In the genomic region with DNA sequence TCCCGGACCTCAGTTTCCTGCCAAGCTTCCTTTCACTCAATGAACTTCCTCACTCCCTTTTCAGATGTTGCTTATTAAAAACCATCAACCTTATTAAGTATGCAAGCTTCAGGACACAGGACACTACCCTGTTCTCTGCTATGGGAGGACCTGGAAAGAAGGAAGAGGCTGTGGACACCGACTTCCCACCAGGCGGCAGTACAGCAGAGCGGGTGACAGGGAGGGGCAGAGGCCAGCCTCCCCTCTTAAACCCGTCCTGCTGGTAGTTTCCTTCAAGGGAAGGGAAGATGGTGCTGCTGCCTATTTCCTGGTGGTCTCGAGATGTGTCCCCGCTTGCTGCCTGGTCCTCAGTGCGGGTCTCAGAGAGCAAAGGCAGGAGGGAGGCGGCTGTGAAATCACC, we compare ENCODE assay signal across 8 mouse cellular contexts.
DNase-seq lines count a peak whose midpoint lies in the region; ATAC-seq and TF ChIP-seq lines count a peak whose summit lies in the region.

No protein-coding gene starts in this region.

- H3K4me1 ChIP-seq in hindbrain, embryonic 10.5 days (replicated peaks) = peaks cover 8% of the 10 kb centered on the region
- 0 out of 2 replicates have a peak, but pooled peaks cover 2% of the 10 kb centered on the region for H3K4me1 ChIP-seq in hindbrain, embryonic 12.5 days
- no peaks in the 10 kb centered on the region for H3K4me1 ChIP-seq in ES-Bruce4 (ENCODE audit: control insufficient read depth, insufficient read depth, low read length)
- 0 out of 2 replicates have a peak, but pooled peaks cover 1% of the 10 kb centered on the region for H3K4me1 ChIP-seq in cortical plate, adult 2 months (ENCODE audit: control insufficient read depth, insufficient read depth, low read length)
- H3K4me1 ChIP-seq in heart, postnatal 0 days (ENCODE audit: control insufficient read depth, insufficient read depth) = peaks cover 20% of the 10 kb centered on the region; the same call in 1 of the 2 replicates
- peaks cover 21% of the 10 kb centered on the region for H3K4me1 ChIP-seq in liver, adult 2 months (ENCODE audit: control insufficient read depth, insufficient read depth, low read length)

- no peak overlapping the region for H3K9ac ChIP-seq in hindbrain, embryonic 12.5 days
- no peak overlapping the region for H3K9ac ChIP-seq in ES-Bruce4 (ENCODE audit: low read depth, poor library complexity, severe bottlenecking)
- H3K9ac ChIP-seq in heart, postnatal 0 days (replicated peaks; ENCODE audit: low read depth, low read length) = no peak overlapping the region
- H3K9ac ChIP-seq in liver, adult 2 months (ENCODE audit: low read depth, low read length) = no peak overlapping the region

- no peaks in the 10 kb centered on the region for H3K27me3 ChIP-seq in hindbrain, embryonic 10.5 days (ENCODE audit: insufficient read depth, poor library complexity, severe bottlenecking)
- no peaks in the 10 kb centered on the region for H3K27me3 ChIP-seq in hindbrain, embryonic 12.5 days
- no peaks in the 10 kb centered on the region for H3K27me3 ChIP-seq in ES-Bruce4 (ENCODE audit: control insufficient read depth, insufficient read depth, low read length, poor library complexity, severe bottlenecking)
- H3K27me3 ChIP-seq in heart, postnatal 0 days (ENCODE audit: control insufficient read depth, insufficient read depth, low read length) = no peaks in the 10 kb centered on the region
- no peaks in the 10 kb centered on the region for H3K27me3 ChIP-seq in liver, adult 2 months (ENCODE audit: control insufficient read depth, insufficient read depth, low read length)

- TF ChIP-seq CTCF in ES-Bruce4 (IDR thresholded peaks at IDR 0.05; ENCODE audit: low read depth, low read length) = peak; percentile 47
- peak; percentile 54 for TF ChIP-seq CTCF in cortical plate, adult 2 months (IDR thresholded peaks at IDR 0.05; ENCODE audit: extremely low read depth, insufficient read depth, low read length)
- TF ChIP-seq CTCF in heart, postnatal 0 days (IDR thresholded peaks at IDR 0.05; ENCODE audit: low read depth) = peak; percentile 83
- TF ChIP-seq CTCF in liver, adult 2 months (IDR thresholded peaks at IDR 0.05; ENCODE audit: low read depth, low read length) = peak; percentile 65

- no peak overlapping the region for H3K4me2 ChIP-seq in hindbrain, embryonic 12.5 days (replicated peaks)
- H3K4me2 ChIP-seq in heart, postnatal 0 days (ENCODE audit: low read depth, low read length) = peak overlapping the region; percentile 47

- 47% methylated on average over 9 of the region's 9 CpGs for WGBS in hindbrain, embryonic 10.5 days
- WGBS in hindbrain, embryonic 12.5 days = 48% methylated on average over 9 of the region's 9 CpGs
- 40% methylated on average over 9 of the region's 9 CpGs for WGBS in heart, postnatal 0 days
- WGBS in liver, adult 2 months = 75% methylated on average over 9 of the region's 9 CpGs

- no peak for TF ChIP-seq POLR2A in ES-Bruce4 (IDR thresholded peaks at IDR 0.05; ENCODE audit: insufficient read depth, low read length)
- no peak for TF ChIP-seq POLR2A in cortical plate, adult 2 months (IDR thresholded peaks at IDR 0.05; ENCODE audit: extremely low read depth, insufficient read depth, low read length)
- no peak for TF ChIP-seq POLR2A in liver, adult 2 months (IDR thresholded peaks at IDR 0.05; ENCODE audit: extremely low read depth, insufficient read depth, low read length)

- peaks cover 55% of the 10 kb centered on the region for H3K36me3 ChIP-seq in hindbrain, embryonic 10.5 days
- H3K36me3 ChIP-seq in hindbrain, embryonic 12.5 days = peaks cover 27% of the 10 kb centered on the region
- H3K36me3 ChIP-seq in ES-Bruce4 (ENCODE audit: control insufficient read depth, insufficient read depth, low read length, poor library complexity, severe bottlenecking) = no peaks in the 10 kb centered on the region
- H3K36me3 ChIP-seq in heart, postnatal 0 days (replicated peaks; ENCODE audit: control insufficient read depth, insufficient read depth, low read length) = peaks cover 63% of the 10 kb centered on the region
- no peaks in the 10 kb centered on the region for H3K36me3 ChIP-seq in liver, adult 2 months (ENCODE audit: control insufficient read depth, insufficient read depth, low read length)

- ATAC-seq in hindbrain, embryonic 12.5 days (ENCODE audit: low FRiP score) = no peak
- ATAC-seq in heart, postnatal 0 days (ENCODE audit: insufficient read depth, low read depth) = peak; percentile 67

- no peak for TF ChIP-seq EP300 in ES-Bruce4 (IDR thresholded peaks at IDR 0.05; ENCODE audit: insufficient read depth, low read depth, low read length)
- no peak for TF ChIP-seq EP300 in heart, postnatal 0 days (IDR thresholded peaks at IDR 0.05; ENCODE audit: low read depth)

- no peaks in the 10 kb centered on the region for H3K79me2 ChIP-seq in liver, adult 2 months (ENCODE audit: control insufficient read depth, insufficient read depth, low read length)

- peak; percentile 49 for DNase-seq in hindbrain, embryonic 10.5 days (ENCODE audit: low spot score)
- peak; percentile 62 for DNase-seq in heart, postnatal 0 days (ENCODE audit: low spot score)
- no peak for DNase-seq in liver, adult 2 months (ENCODE audit: extremely low read depth, low read depth, low spot score)
- peak; percentile 43 for DNase-seq in retina, postnatal 1 day
- DNase-seq in frontal cortex, postnatal 36 days (ENCODE audit: low spot score in 2 of 2) = no peak

- no peak overlapping the region for H3K4me3 ChIP-seq in hindbrain, embryonic 10.5 days
- H3K4me3 ChIP-seq in hindbrain, embryonic 12.5 days = no peak overlapping the region
- no peak overlapping the region for H3K4me3 ChIP-seq in ES-Bruce4 (ENCODE audit: low read depth, low read length)
- H3K4me3 ChIP-seq in cortical plate, adult 2 months (ENCODE audit: insufficient read depth, low read length) = no peak overlapping the region
- 0 out of 2 replicates have a peak overlapping the region, but pooled peaks have one; percentile 10 for H3K4me3 ChIP-seq in heart, postnatal 0 days (ENCODE audit: low read depth, low read length)
- peak overlapping the region; percentile 22; the same call in 1 of the 2 replicates for H3K4me3 ChIP-seq in liver, adult 2 months (ENCODE audit: insufficient read depth, low read depth, low read length)

- H3K27ac ChIP-seq in hindbrain, embryonic 10.5 days = no peak overlapping the region
- no peak overlapping the region for H3K27ac ChIP-seq in hindbrain, embryonic 12.5 days
- H3K27ac ChIP-seq in ES-Bruce4 (ENCODE audit: insufficient read depth, low read length) = no peak overlapping the region
- no peak overlapping the region for H3K27ac ChIP-seq in cortical plate, adult 2 months (ENCODE audit: insufficient read depth, low read length)
- no peak overlapping the region for H3K27ac ChIP-seq in heart, postnatal 0 days (ENCODE audit: low read depth)
- H3K27ac ChIP-seq in liver, adult 2 months (replicated peaks; ENCODE audit: insufficient read depth, low read depth, low read length) = no peak overlapping the region

- H3K9me3 ChIP-seq in hindbrain, embryonic 10.5 days = no peaks in the 10 kb centered on the region
- H3K9me3 ChIP-seq in hindbrain, embryonic 12.5 days (replicated peaks) = no peaks in the 10 kb centered on the region
- H3K9me3 ChIP-seq in ES-Bruce4 (replicated peaks; ENCODE audit: control insufficient read depth, insufficient read depth, low read length, poor library complexity, severe bottlenecking) = no peaks in the 10 kb centered on the region
- H3K9me3 ChIP-seq in heart, postnatal 0 days (replicated peaks; ENCODE audit: control insufficient read depth, low read length) = no peaks in the 10 kb centered on the region

Comparison
In these comparisons a context has a peak if more than half of its experiments do, and no peak if none do; other contexts are left out.
1. DNase-seq: peak in hindbrain, embryonic 10.5 days (single experiment), heart, postnatal 0 days (single experiment) and retina, postnatal 1 day (single experiment); none in liver, adult 2 months (single experiment) and frontal cortex, postnatal 36 days (0 of 2).
2. H3K4me3 ChIP-seq: peak in heart, postnatal 0 days (single experiment) and liver, adult 2 months (single experiment); none in hindbrain, embryonic 10.5 days (single experiment), hindbrain, embryonic 12.5 days (single experiment), ES-Bruce4 (single experiment) and cortical plate, adult 2 months (single experiment).
3. Peak in every context shown above with its lines, with median percentiles within 50 percentile points of each other: CTCF ChIP-seq.